Mouse (Mus musculus) stomach, embryonic 15.5 days (tissue): Measurements from ENCODE around the gene A430005L14Rik. TPM values are rescaled to one million over a fixed set of nuclear protein-coding genes. Genes with fewer than 3 reads are reported as not detected.
"Not testable (repeated sequence)": the region's sequence is repeated elsewhere in the genome, so short reads cannot be mapped to it uniquely, and the experiment has no call there.

Source experiments
- ATAC-seq: fragments of 200-750 bp; cut with Nextera tagmentation; 2 replicates; pipeline ENCODE4 v1.8.0; 2017; ENCODE audit warnings: low read depth, moderate number of reproducible peaks, moderate TSS enrichment; ENCODE audit not compliant: insufficient read depth, low FRiP score
- H3K27ac ChIP-seq: fragments of 300-500 bp; sonication (generic); 2 replicates; pipeline ENCODE4 v1.5.1; 2015; ENCODE audit warnings: mild to moderate bottlenecking, inconsistent platforms
- H3K27me3 ChIP-seq: fragments of 300-500 bp; sonication (generic); replicated peaks from 2 replicates; pipeline ENCODE4 v1.6.1; 2015; ENCODE audit warnings: inconsistent platforms
- H3K36me3 ChIP-seq: fragments of 300-500 bp; sonication (generic); 2 replicates; pipeline ENCODE4 v1.6.1; 2015; ENCODE audit warnings: inconsistent platforms
- H3K4me1 ChIP-seq: fragments of 300-500 bp; sonication (generic); 2 replicates; pipeline ENCODE4 v1.6.1; 2015; ENCODE audit warnings: inconsistent platforms
- H3K4me2 ChIP-seq: fragments of 300-500 bp; sonication (generic); 2 replicates; pipeline ENCODE4 v1.6.1; 2015; ENCODE audit warnings: mild to moderate bottlenecking, inconsistent platforms
- H3K4me3 ChIP-seq: fragments of 300-500 bp; sonication (generic); replicated peaks from 2 replicates; pipeline ENCODE4 v1.5.1; 2015; ENCODE audit warnings: inconsistent platforms
- H3K9ac ChIP-seq: fragments of 300-500 bp; sonication (generic); 2 replicates; pipeline ENCODE4 v1.6.1; 2015; ENCODE audit warnings: inconsistent platforms
- H3K9me3 ChIP-seq: fragments of 300-500 bp; sonication (generic); 2 replicates; pipeline ENCODE4 v1.6.1; 2016; ENCODE audit warnings: inconsistent platforms
- WGBS: fragments of 180-500 bp; shearing (Covaris S2); methylation state at CpG from one replicate; pipeline ENCODE4 v1.1.7; 2015; 5-methylcytosine and 5-hydroxymethylcytosine counted together
- polyA plus RNA-seq: library from polyadenylated mRNA; unstranded; fragments of >200 nt; fragmentation: Nextera tagmentation; extraction: Ambion mirVana; gene quantifications from 2 replicates; pipeline ENCODE4 v1.2.1, GENCODE M21; 2015

A430005L14Rik gene
- polyA plus RNA-seq = 71.8 and 72.4 TPM in 2 replicates

- peak within 1 kb of the TSS; percentile 67 for H3K4me3 ChIP-seq
- no peaks in the 10 kb centered on the region for H3K9me3 ChIP-seq
- peak within 1 kb of the TSS; percentile 90 for H3K27ac ChIP-seq
- peak within 1 kb of the TSS; percentile 70 for H3K9ac ChIP-seq
- peaks cover 8% of the 10 kb centered on the region; the same call in 1 of the 2 replicates for H3K4me1 ChIP-seq
- no peaks in the 10 kb centered on the region; the same call in 1 of the 2 replicates for H3K27me3 ChIP-seq
- peaks cover 16% of the 10 kb centered on the region for H3K36me3 ChIP-seq
- 1% methylated on average over 66 of the region's 67 CpGs for WGBS
- peak within 1 kb of the TSS; percentile 61 for H3K4me2 ChIP-seq
- ATAC-seq = peak; percentile 95
Observed at GRCm38 (mm10) chr4:153956569-153957405, at the start of gene A430005L14Rik. Gene A430005L14Rik (plus strand): TSS chr4:153957237.

- no peaks in the 10 kb centered on the region for H3K27me3 ChIP-seq
- ATAC-seq = no peak
Observed at GRCm38 (mm10) chr4:153907573-153907972, 49.5 kb upstream of the A430005L14Rik start.

DNA sequence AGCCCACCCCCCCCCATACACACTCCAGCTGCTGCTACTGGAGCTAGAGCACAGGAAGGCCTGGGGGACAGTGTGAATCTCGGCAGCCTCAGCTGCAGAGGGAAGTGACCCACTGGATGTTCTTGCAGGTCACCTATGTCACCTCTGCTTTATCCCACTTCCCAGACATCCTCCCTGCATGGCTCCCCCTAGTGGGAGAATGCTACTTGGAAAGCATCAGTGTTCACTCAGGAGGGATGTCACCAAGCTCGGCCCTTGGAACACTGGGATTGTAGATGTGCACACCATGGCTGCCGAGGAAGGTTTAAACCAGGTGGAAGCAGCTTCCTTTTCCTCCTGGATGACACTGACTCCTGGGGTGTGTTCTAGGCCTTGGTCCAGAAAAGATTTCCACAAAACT lies 43.4 kb upstream of the A430005L14Rik start:
- no peaks in the 10 kb centered on the region for H3K27me3 ChIP-seq
- H3K4me1 ChIP-seq = no peaks in the 10 kb centered on the region
- 66% methylated on average over 3 of the region's 3 CpGs for WGBS
- H3K36me3 ChIP-seq = no peaks in the 10 kb centered on the region
- no peak overlapping the region for H3K27ac ChIP-seq
- H3K9ac ChIP-seq = no peak overlapping the region
- no peaks in the 10 kb centered on the region for H3K9me3 ChIP-seq
- ATAC-seq = no peak
- no peak overlapping the region for H3K4me2 ChIP-seq
- H3K4me3 ChIP-seq = no peak overlapping the region

More at GRCm38 (mm10) chr4:153907573-153907972, 49.5 kb upstream of the A430005L14Rik start:
- H3K9ac ChIP-seq = no peak overlapping the region
- H3K9me3 ChIP-seq = no peaks in the 10 kb centered on the region
- 18% methylated on average over 11 of the region's 11 CpGs for WGBS
- no peaks in the 10 kb centered on the region for H3K4me1 ChIP-seq
- no peak overlapping the region for H3K27ac ChIP-seq
- H3K4me3 ChIP-seq = no peak overlapping the region
- H3K4me2 ChIP-seq = no peak overlapping the region
- H3K36me3 ChIP-seq = no peaks in the 10 kb centered on the region

GRCm38 (mm10) chr4:153917773-153918500 lies 39.1 kb upstream of the A430005L14Rik start:
- H3K4me1 ChIP-seq = no peaks in the 10 kb centered on the region
- no peak overlapping the region for H3K27ac ChIP-seq
- H3K27me3 ChIP-seq = no peaks in the 10 kb centered on the region
- H3K36me3 ChIP-seq = no peaks in the 10 kb centered on the region
- no peaks in the 10 kb centered on the region for H3K9me3 ChIP-seq
- no peak overlapping the region for H3K9ac ChIP-seq
- no peak overlapping the region for H3K4me2 ChIP-seq
- no peak overlapping the region for H3K4me3 ChIP-seq
- no peak for ATAC-seq
- 40% methylated on average over 8 of the region's 8 CpGs for WGBS

DNA sequence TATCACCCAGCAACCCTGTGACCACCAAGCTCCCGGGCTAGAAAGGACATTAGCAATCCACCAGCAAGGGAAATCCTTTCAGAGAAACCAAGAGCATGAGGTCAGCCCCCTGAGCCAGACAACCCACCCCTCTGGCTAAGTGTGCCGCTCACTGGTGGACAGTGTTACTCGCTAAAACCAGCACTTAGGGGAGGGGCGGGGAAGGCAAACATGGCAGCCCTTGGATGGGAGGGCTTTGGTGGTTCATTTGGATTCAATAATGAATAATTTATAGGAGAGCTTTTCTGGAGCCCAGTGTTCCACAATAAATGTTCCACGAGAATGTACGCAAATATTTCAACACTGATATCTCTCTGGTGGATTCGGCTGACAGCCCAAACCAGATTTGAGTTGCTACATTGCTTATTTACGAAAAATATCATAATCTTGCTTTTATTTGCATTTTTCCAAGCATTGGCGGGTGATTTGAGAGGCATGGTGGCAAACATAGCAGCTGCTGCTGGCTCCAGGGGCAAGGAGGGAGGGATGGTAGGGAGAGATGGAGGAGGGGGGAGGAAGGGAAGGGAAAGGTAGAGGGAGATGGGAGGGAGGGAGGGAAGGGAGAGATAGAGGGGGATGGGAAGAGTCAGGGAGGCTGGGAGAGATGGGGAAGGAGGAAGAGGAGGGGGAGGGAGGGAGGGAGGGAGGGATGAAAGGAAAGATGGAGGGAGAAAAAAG lies 36.4 kb upstream of the A430005L14Rik start:
- no peak for ATAC-seq
- Histone ChIP-seq H3K36me3 (no peaks in the 10 kb centered on the region), H3K27me3 (no peaks in the 10 kb centered on the region), H3K4me2 (no peak overlapping the region), H3K27ac (no peak overlapping the region), H3K4me1 (no peaks in the 10 kb centered on the region), H3K9ac (no peak overlapping the region), H3K4me3 (no peak overlapping the region), H3K9me3 (no peaks in the 10 kb centered on the region)
- WGBS = 61% methylated on average over 9 of the region's 9 CpGs

GRCm38 (mm10) chr4:153922090-153922489 lies 34.9 kb upstream of the A430005L14Rik start:
- 39% methylated on average over 4 of the region's 4 CpGs for WGBS
- H3K4me1 ChIP-seq, H3K36me3 ChIP-seq, H3K9ac ChIP-seq, ATAC-seq, H3K4me3 ChIP-seq, H3K27me3 ChIP-seq, H3K4me2 ChIP-seq, H3K27ac ChIP-seq, H3K9me3 ChIP-seq: not testable (repeated sequence)

- H3K9ac ChIP-seq = no peak overlapping the region
- no peak overlapping the region for H3K4me3 ChIP-seq
- WGBS = 81% methylated on average over 11 of the region's 11 CpGs
- H3K27me3 ChIP-seq = no peaks in the 10 kb centered on the region
- H3K4me2 ChIP-seq = no peak overlapping the region
- H3K36me3 ChIP-seq = no peaks in the 10 kb centered on the region
- no peaks in the 10 kb centered on the region for H3K9me3 ChIP-seq
- H3K27ac ChIP-seq = no peak overlapping the region
- H3K4me1 ChIP-seq = no peaks in the 10 kb centered on the region
- ATAC-seq = no peak
Observed at GRCm38 (mm10) chr4:153928772-153929299, 28.2 kb upstream of the A430005L14Rik start.

DNA sequence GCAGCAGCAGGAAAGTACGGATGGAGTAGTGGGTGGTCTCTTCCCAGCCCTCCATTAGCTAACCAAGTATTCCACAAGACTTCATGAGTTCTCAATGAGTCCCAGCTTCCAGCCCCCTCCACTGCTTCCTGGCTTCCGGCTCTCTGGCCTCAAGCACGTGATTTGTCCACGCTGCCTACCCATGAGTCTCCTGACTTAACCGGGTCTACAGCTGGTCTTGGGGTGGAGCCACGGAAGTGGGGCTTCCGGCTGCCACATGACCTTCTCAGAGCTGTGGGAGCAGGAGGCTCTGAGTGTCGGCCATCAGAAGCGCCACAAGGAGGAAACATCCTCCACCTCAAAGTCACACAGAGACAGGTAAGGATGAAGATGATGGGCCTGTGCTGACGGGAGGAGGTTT lies 27.6 kb upstream of the A430005L14Rik start:
- Histone ChIP-seq H3K4me1 (no peaks in the 10 kb centered on the region), H3K4me2 (no peak overlapping the region), H3K9ac (no peak overlapping the region), H3K9me3 (no peaks in the 10 kb centered on the region), H3K27ac (no peak overlapping the region), H3K27me3 (no peaks in the 10 kb centered on the region), H3K4me3 (no peak overlapping the region), H3K36me3 (no peaks in the 10 kb centered on the region)
- ATAC-seq = no peak
- WGBS = 56% methylated on average over 10 of the region's 10 CpGs

GRCm38 (mm10) chr4:153929921-153930320 lies 27.1 kb upstream of the A430005L14Rik start:
- H3K27me3 ChIP-seq = no peaks in the 10 kb centered on the region
- no peaks in the 10 kb centered on the region for H3K36me3 ChIP-seq
- H3K4me1 ChIP-seq = no peaks in the 10 kb centered on the region
- ATAC-seq = no peak
- no peaks in the 10 kb centered on the region for H3K9me3 ChIP-seq
- H3K4me2 ChIP-seq = no peak overlapping the region
- H3K9ac ChIP-seq = no peak overlapping the region
- H3K27ac ChIP-seq = no peak overlapping the region
- no peak overlapping the region for H3K4me3 ChIP-seq
- WGBS = 69% methylated on average over 4 of the region's 4 CpGs

GRCm38 (mm10) chr4:153943243-153943642 lies 13.8 kb upstream of the A430005L14Rik start:
- no peak overlapping the region for H3K9ac ChIP-seq
- no peaks in the 10 kb centered on the region; the same call in 1 of the 2 replicates for H3K27me3 ChIP-seq
- no peak for ATAC-seq
- H3K27ac ChIP-seq = no peak overlapping the region
- H3K4me1 ChIP-seq = no peaks in the 10 kb centered on the region
- no peaks in the 10 kb centered on the region for H3K36me3 ChIP-seq
- no peaks in the 10 kb centered on the region for H3K9me3 ChIP-seq
- WGBS = 50% methylated on average over 4 of the region's 4 CpGs
- no peak overlapping the region for H3K4me3 ChIP-seq
- no peak overlapping the region for H3K4me2 ChIP-seq

DNA sequence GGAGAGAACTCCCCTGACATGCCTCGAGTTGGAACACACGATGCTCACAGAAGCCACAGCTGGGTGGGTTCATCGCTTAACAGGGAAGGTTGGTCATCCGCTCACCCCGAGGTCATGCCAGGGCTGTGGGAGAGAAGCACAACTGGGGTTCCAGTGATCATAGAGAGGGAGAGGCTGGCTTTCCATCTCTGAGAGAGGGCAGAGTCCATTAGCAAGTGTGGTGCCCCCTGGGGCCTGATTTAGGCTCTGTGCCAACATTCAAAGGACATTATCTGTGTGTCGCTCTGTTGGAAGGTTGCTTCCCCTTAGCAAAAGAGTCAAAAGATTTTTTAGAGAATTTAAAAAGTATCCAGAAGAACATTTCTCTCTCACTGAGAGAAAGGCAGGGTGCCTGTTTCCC lies 12.8 kb upstream of the A430005L14Rik start:
- Histone ChIP-seq H3K9ac (no peak overlapping the region), H3K4me1 (0 out of 2 replicates have a peak, but pooled peaks cover 3% of the 10 kb centered on the region), H3K4me3 (no peak overlapping the region), H3K36me3 (no peaks in the 10 kb centered on the region), H3K27me3 (no peaks in the 10 kb centered on the region; the same call in 1 of the 2 replicates), H3K4me2 (no peak overlapping the region), H3K27ac (no peak overlapping the region), H3K9me3 (no peaks in the 10 kb centered on the region)
- 52% methylated on average over 6 of the region's 6 CpGs for WGBS
- no peak for ATAC-seq
